Comparison of ENCODE assay signal across 27 mouse cellular contexts in the genomic region with DNA sequence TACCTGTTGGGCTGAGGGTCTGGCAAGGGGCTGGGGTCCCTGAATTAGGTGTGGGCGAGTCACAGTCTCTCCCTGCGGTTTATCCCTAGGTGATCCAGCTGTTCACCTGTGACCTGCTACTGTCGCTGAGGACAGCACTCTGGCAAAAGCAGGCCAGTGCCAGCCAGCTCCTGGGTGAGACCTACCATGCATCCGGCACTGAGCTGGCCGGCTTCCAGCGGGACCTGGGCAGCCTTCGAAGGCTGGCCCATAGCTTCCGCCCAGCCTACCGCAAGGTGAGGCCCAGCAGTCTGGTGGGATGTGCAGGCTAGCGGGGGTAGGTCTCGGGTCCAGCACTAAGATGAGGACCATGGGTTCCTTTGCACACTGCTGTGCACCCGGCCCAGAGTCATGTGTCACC. TPM values are rescaled to one million over a fixed set of nuclear protein-coding genes. Genes with fewer than 3 reads are reported as not detected.
A peak's percentile ranks its signal among the peaks of the same experiment; 100 is the strongest.
DNase-seq lines count a peak whose midpoint lies in the region; ATAC-seq and TF ChIP-seq lines count a peak whose summit lies in the region.
"Had no signal": no experiment of that assay in that cellular context is flagged by ENCODE, and none has a peak within 500 bp of the region (broad histone marks: within the 10 kb centered on the region; RNA-seq: fewer than 3 reads in every experiment).

No protein-coding gene starts in this region.

- no peak for ATAC-seq in kidney, embryonic 16.5 days (ENCODE audit: low FRiP score, low TSS enrichment)
- peak; percentile 17; the same call in 1 of the 2 replicates for ATAC-seq in limb, embryonic 14.5 days (ENCODE audit: low FRiP score, low read depth)
- ATAC-seq: activated CD4-positive, CD25-positive, alpha-beta regulatory T cell, adult 4 months; CD4-positive, CD25-positive, alpha-beta regulatory T cell, adult 4 months; forebrain, embryonic 13.5 days; hindbrain, postnatal 0 days; intestine, postnatal 0 days; liver, embryonic 12.5 days had no signal

- H3K4me2 ChIP-seq in kidney, embryonic 16.5 days (replicated peaks; ENCODE audit: low read depth, low read length), result no peak overlapping the region
- H3K4me2 ChIP-seq in limb, embryonic 14.5 days (replicated peaks; ENCODE audit: low read depth, low read length, severe bottlenecking), result no peak overlapping the region
- H3K4me2 ChIP-seq: forebrain, embryonic 13.5 days; hindbrain, embryonic 12.5 days; liver, embryonic 12.5 days had no signal

- no peak overlapping the region for H3K9ac ChIP-seq in kidney, embryonic 16.5 days (replicated peaks; ENCODE audit: low read length)
- H3K9ac ChIP-seq in limb, embryonic 14.5 days (ENCODE audit: low read depth, low read length, severe bottlenecking), result no peak overlapping the region
- H3K9ac ChIP-seq: forebrain, embryonic 13.5 days; hindbrain, embryonic 12.5 days; liver, embryonic 12.5 days had no signal

- H3K4me3 ChIP-seq in kidney, embryonic 16.5 days (ENCODE audit: low read length), result no peak overlapping the region
- no peak overlapping the region for H3K4me3 ChIP-seq in limb, embryonic 14.5 days (replicated peaks; ENCODE audit: low read length)
- H3K4me3 ChIP-seq: forebrain, embryonic 13.5 days; hindbrain, embryonic 12.5 days; liver, embryonic 12.5 days had no signal

- WGBS in kidney, embryonic 16.5 days, result 84% methylated on average over 12 of the region's 12 CpGs
- 89% methylated on average over 12 of the region's 12 CpGs for WGBS in limb, embryonic 14.5 days

- peaks cover 79% of the 10 kb centered on the region for H3K36me3 ChIP-seq in kidney, embryonic 16.5 days (ENCODE audit: insufficient read depth, low read length)
- H3K36me3 ChIP-seq in limb, embryonic 14.5 days (ENCODE audit: control insufficient read depth, insufficient read depth, low read length), result peaks cover 98% of the 10 kb centered on the region

- H3K4me1 ChIP-seq in kidney, embryonic 16.5 days (ENCODE audit: insufficient read depth, low read length), result no peaks in the 10 kb centered on the region
- H3K4me1 ChIP-seq in limb, embryonic 14.5 days (ENCODE audit: control insufficient read depth, insufficient read depth, low read length), result no peaks in the 10 kb centered on the region

- no peak overlapping the region for H3K27ac ChIP-seq in kidney, embryonic 16.5 days (ENCODE audit: low read length)
- no peak overlapping the region for H3K27ac ChIP-seq in limb, embryonic 14.5 days (replicated peaks; ENCODE audit: low read depth, low read length)
- H3K27ac ChIP-seq: forebrain, embryonic 13.5 days; hindbrain, embryonic 12.5 days; hindbrain, postnatal 0 days; liver, embryonic 12.5 days had no signal

- no peak for TF ChIP-seq POLR2A in limb, embryonic 14.5 days (IDR thresholded peaks at IDR 0.05; ENCODE audit: borderline replicate concordance, extremely low read depth, insufficient read depth, insufficient read length)

- H3K27me3 ChIP-seq in kidney, embryonic 16.5 days (ENCODE audit: insufficient read depth, low read length), result no peaks in the 10 kb centered on the region
- no peaks in the 10 kb centered on the region for H3K27me3 ChIP-seq in limb, embryonic 14.5 days (ENCODE audit: control insufficient read depth, insufficient read depth, low read length)
- H3K27me3 ChIP-seq: forebrain, embryonic 13.5 days; hindbrain, embryonic 12.5 days had no signal

- H3K9me3 ChIP-seq in kidney, embryonic 16.5 days (ENCODE audit: low read length), result no peaks in the 10 kb centered on the region
- H3K9me3 ChIP-seq in limb, embryonic 14.5 days (ENCODE audit: control insufficient read depth, low read length), result no peaks in the 10 kb centered on the region
- H3K9me3 ChIP-seq: forebrain, embryonic 13.5 days; hindbrain, embryonic 12.5 days; liver, embryonic 12.5 days had no signal

- DNase-seq in cerebellum, adult 9-11 months, result peak; percentile 67
- no peak for DNase-seq in cerebellum, postnatal 4 days (ENCODE audit: low spot score in 2 of 2)
- DNase-seq in kidney, postnatal 10 days, result peak; percentile 35
- DNase-seq in cerebellum, postnatal 14 days, result peak; percentile 60 to 72
- no peak for DNase-seq in limb, embryonic 14.5 days (ENCODE audit: low spot score)
- DNase-seq in layer of hippocampus, adult 18-20 months (ENCODE audit: low spot score in 2 of 2), result no peak
- DNase-seq: adrenal gland, adult 2 months; gastrocnemius, postnatal 14 days; heart, postnatal 36 days; kidney, postnatal 4 days; layer of hippocampus, postnatal 36 days; lung, adult 18-20 months; lung, postnatal 10 days; midbrain, embryonic 14.5 days had no signal

RNA-seq across cellular contexts. Expression of gene Shisa8, which starts 13.1 kb away (rescaled TPM):
- 0.41 and 0.62 TPM in 2 replicates for polyA plus RNA-seq in kidney, embryonic 16.5 days (2015; fragmentation: Nextera tagmentation; extraction: Ambion mirVana)
- polyA plus RNA-seq in limb, embryonic 14.5 days (2012; rRNA removed), result 1.1 and 1.5 TPM in 2 replicates
- 0.41 and 0.54 TPM in 2 replicates for polyA plus RNA-seq in limb, embryonic 14.5 days (2014; fragmentation: Nextera tagmentation; extraction: Ambion mirVana)
- 1 to 10 TPM; 1.4 to 1.9 TPM for total RNA-seq in layer of hippocampus, adult 18-20 months (2021)
- total RNA-seq: granulocyte monocyte progenitor cell, adult 5-6 weeks; monocyte, adult 5-6 weeks had no signal
- polyA plus RNA-seq: activated CD4-positive, CD25-positive, alpha-beta regulatory T cell, adult 4 months; CD4-positive, CD25-positive, alpha-beta regulatory T cell, adult 4 months; intestine, postnatal 0 days had no signal

RNA-seq across cellular contexts. Expression of gene Tnfrsf13c, which starts 24.6 kb away (rescaled TPM):
- 0.15 TPM in 1 of 2 replicates, not detected in the other for polyA plus RNA-seq in kidney, embryonic 16.5 days (2015; fragmentation: Nextera tagmentation; extraction: Ambion mirVana)
- polyA plus RNA-seq in limb, embryonic 14.5 days (2012; rRNA removed), result 0.29 and 0.46 TPM in 2 replicates
- 0.22 and 0.29 TPM in 2 replicates for polyA plus RNA-seq in limb, embryonic 14.5 days (2014; fragmentation: Nextera tagmentation; extraction: Ambion mirVana)
- under 1 TPM; 0.47 to 0.76 TPM for total RNA-seq in layer of hippocampus, adult 18-20 months (2021)
- total RNA-seq: adrenal gland, adult 2 months; gastrocnemius, postnatal 14 days had no signal
- polyA plus RNA-seq: intestine, postnatal 0 days; limb, embryonic 11.5 days; midbrain, embryonic 14.5 days had no signal

RNA-seq across cellular contexts. Expression of gene Cenpm, which starts 45.0 kb away (rescaled TPM):
- polyA plus RNA-seq in kidney, embryonic 16.5 days (2015; fragmentation: Nextera tagmentation; extraction: Ambion mirVana), result 65.9 and 71.2 TPM in 2 replicates
- 39.4 and 43.3 TPM in 2 replicates for polyA plus RNA-seq in limb, embryonic 14.5 days (2012; rRNA removed)
- 57.7 and 59.3 TPM in 2 replicates for polyA plus RNA-seq in limb, embryonic 14.5 days (2014; fragmentation: Nextera tagmentation; extraction: Ambion mirVana)
- 1 to 10 TPM; 2.5 to 3.1 TPM for total RNA-seq in layer of hippocampus, adult 18-20 months (2021)
- total RNA-seq: monocyte, adult 5-6 weeks had no signal

RNA-seq across cellular contexts. Expression of gene Srebf2, which starts 52.6 kb away (rescaled TPM):
- polyA plus RNA-seq in kidney, embryonic 16.5 days (2015; fragmentation: Nextera tagmentation; extraction: Ambion mirVana), result 134 and 144 TPM in 2 replicates
- polyA plus RNA-seq in limb, embryonic 14.5 days (2012; rRNA removed), result 131 and 253 TPM in 2 replicates
- polyA plus RNA-seq in limb, embryonic 14.5 days (2014; fragmentation: Nextera tagmentation; extraction: Ambion mirVana), result 122 and 125 TPM in 2 replicates
- 100 to 1,000 TPM; 175 to 189 TPM for total RNA-seq in layer of hippocampus, adult 18-20 months (2021)

RNA-seq across cellular contexts. Expression of gene 1500009C09Rik, which starts 52.7 kb away (rescaled TPM):
- polyA plus RNA-seq in kidney, embryonic 16.5 days (2015; fragmentation: Nextera tagmentation; extraction: Ambion mirVana), result not detected in 2 replicates
- polyA plus RNA-seq in limb, embryonic 14.5 days (2012; rRNA removed), result 0.35 and 0.40 TPM in 2 replicates
- not detected in 2 replicates for polyA plus RNA-seq in limb, embryonic 14.5 days (2014; fragmentation: Nextera tagmentation; extraction: Ambion mirVana)
- total RNA-seq in layer of hippocampus, adult 18-20 months (2021), result 100 to 1,000 TPM; 100 to 113 TPM
- total RNA-seq: gastrocnemius, postnatal 14 days; granulocyte monocyte progenitor cell, adult 5-6 weeks; heart, postnatal 36 days; monocyte, adult 5-6 weeks had no signal
- polyA plus RNA-seq: activated CD4-positive, CD25-positive, alpha-beta regulatory T cell, adult 4 months; CD4-positive, CD25-positive, alpha-beta regulatory T cell, adult 4 months; heart, embryonic 16.5 days; intestine, postnatal 0 days; kidney, embryonic 14.5 days; limb, embryonic 11.5 days; liver, embryonic 12.5 days had no signal

Comparison
In these comparisons a context has a peak if more than half of its experiments do, and no peak if none do; other contexts are left out.
1. DNase-seq: peak in cerebellum, adult 9-11 months (single experiment), kidney, postnatal 10 days (single experiment) and cerebellum, postnatal 14 days (2 of 2); none in cerebellum, postnatal 4 days (0 of 2), limb, embryonic 14.5 days (single experiment) and layer of hippocampus, adult 18-20 months (0 of 2).